Mouse (Mus musculus) limb, embryonic 11.5 days (tissue): ENCODE results near the gene Rhot1. TPM values are rescaled to one million over a fixed set of nuclear protein-coding genes. Genes with fewer than 3 reads are reported as not detected.
"Not testable (repeated sequence)": the region's sequence is repeated elsewhere in the genome, so short reads cannot be mapped to it uniquely, and the experiment has no call there.

Experiments used
- ATAC-seq: fragments of 200-750 bp; cut with Nextera tagmentation; 2 replicates; pipeline ENCODE4 v1.8.0; 2017; ENCODE audit warnings: low read depth; ENCODE audit not compliant: insufficient number of reproducible peaks, low FRiP score, low TSS enrichment
- DNase-seq: peaks from one replicate; pipeline ENCODE4 v3.0.0-alpha.2; 2015; ENCODE audit warnings: low spot score
- H3K27ac ChIP-seq: fragments of 300-500 bp; sonication (generic); replicated peaks from 2 replicates; pipeline ENCODE4 v1.5.1; 2014; ENCODE audit warnings: low read depth, mild to moderate bottlenecking, low read length
- H3K27me3 ChIP-seq: fragments of 300-500 bp; sonication (generic); 2 replicates; pipeline ENCODE4 v1.6.1; 2014; ENCODE audit warnings: mild to moderate bottlenecking, low read length, mixed read lengths; ENCODE audit not compliant: control insufficient read depth, insufficient read depth
- H3K36me3 ChIP-seq: fragments of 300-500 bp; sonication (generic); 2 replicates; pipeline ENCODE4 v1.6.1; 2014; ENCODE audit warnings: mild to moderate bottlenecking, low read length, moderate library complexity, mixed read lengths; ENCODE audit not compliant: control insufficient read depth, insufficient read depth
- H3K4me1 ChIP-seq: fragments of 300-500 bp; sonication (generic); 2 replicates; pipeline ENCODE4 v1.6.1; 2014; ENCODE audit warnings: low read length, mixed read lengths; ENCODE audit not compliant: control insufficient read depth, insufficient read depth
- H3K4me2 ChIP-seq: fragments of 300-500 bp; sonication (generic); 2 replicates; pipeline ENCODE4 v1.6.1; 2014; ENCODE audit warnings: low read depth, mild to moderate bottlenecking, moderate library complexity; ENCODE audit not compliant: severe bottlenecking
- H3K4me3 ChIP-seq: fragments of 300-500 bp; sonication (generic); 2 replicates; pipeline ENCODE4 v1.5.1; 2014; ENCODE audit warnings: low read depth, low read length
- H3K9ac ChIP-seq: fragments of 300-500 bp; sonication (generic); 2 replicates; pipeline ENCODE4 v1.6.1; 2014; ENCODE audit warnings: mild to moderate bottlenecking, low read length
- H3K9me3 ChIP-seq: fragments of 300-500 bp; sonication (generic); 2 replicates; pipeline ENCODE4 v1.6.1; 2016; ENCODE audit warnings: low read length; ENCODE audit not compliant: control insufficient read depth
- WGBS: fragments of 180-500 bp; shearing (Covaris S2); extraction: QIAGEN DNeasy Blood & Tissue Kit; methylation state at CpG from one replicate; pipeline ENCODE4 v1.1.7; 2014; 5-methylcytosine and 5-hydroxymethylcytosine counted together
- polyA plus RNA-seq: library from polyadenylated mRNA; unstranded; fragments of >200 nt; fragmentation: Nextera tagmentation; extraction: Ambion mirVana; gene quantifications from 2 replicates; pipeline ENCODE4 v1.2.1, GENCODE M21; 2014

Rhot1 gene
- polyA plus RNA-seq, 1 experiment from 2014 or later: 55.7 TPM

- 95% methylated on average over 6 of the region's 6 CpGs for WGBS
- Histone ChIP-seq H3K27ac (no peak overlapping the region), H3K4me1 (no peaks in the 10 kb centered on the region), H3K9me3 (no peaks in the 10 kb centered on the region), H3K36me3 (no peaks in the 10 kb centered on the region), H3K9ac (no peak overlapping the region), H3K4me2 (no peak overlapping the region; the same call in 1 of the 2 replicates), H3K4me3 (no peak overlapping the region), H3K27me3 (no peaks in the 10 kb centered on the region)
- ATAC-seq (no peak), DNase-seq (no peak)
Observed at GRCm38 (mm10) chr11:80184531-80185071, 24.2 kb upstream of the Rhot1 start.

GRCm38 (mm10) chr11:80185441-80185976 lies 23.3 kb upstream of the Rhot1 start:
- H3K27ac ChIP-seq, H3K27me3 ChIP-seq, H3K4me1 ChIP-seq, H3K9ac ChIP-seq, H3K4me2 ChIP-seq, H3K9me3 ChIP-seq, H3K36me3 ChIP-seq, ATAC-seq, H3K4me3 ChIP-seq, DNase-seq: not testable (repeated sequence)
- 63% methylated on average over 5 of the region's 5 CpGs for WGBS

- H3K4me2 ChIP-seq: no peak overlapping the region
- 70% methylated on average over 4 of the region's 4 CpGs for WGBS
- no peak overlapping the region for H3K4me3 ChIP-seq
Observed at GRCm38 (mm10) chr11:80190280-80190679, 18.5 kb upstream of the Rhot1 start.

GRCm38 (mm10) chr11:80193827-80194226 lies 15.0 kb upstream of the Rhot1 start:
- Histone ChIP-seq H3K4me2 (no peak overlapping the region), H3K9ac (no peak overlapping the region), H3K27ac (no peak overlapping the region), H3K4me1 (no peaks in the 10 kb centered on the region), H3K36me3 (peaks cover 2% of the 10 kb centered on the region; the same call in 1 of the 2 replicates), H3K4me3 (no peak overlapping the region), H3K27me3 (no peaks in the 10 kb centered on the region), H3K9me3 (no peaks in the 10 kb centered on the region)
- no peak for DNase-seq
- 60% methylated on average over 4 of the region's 4 CpGs for WGBS
- no peak for ATAC-seq

More at GRCm38 (mm10) chr11:80190280-80190679, 18.5 kb upstream of the Rhot1 start:
- DNase-seq (no peak), ATAC-seq (no peak)
- H3K9ac ChIP-seq: no peak overlapping the region
- H3K27me3 ChIP-seq: no peaks in the 10 kb centered on the region
- H3K36me3 ChIP-seq: peaks cover 2% of the 10 kb centered on the region; the same call in 1 of the 2 replicates
- H3K4me1 ChIP-seq: no peaks in the 10 kb centered on the region
- no peaks in the 10 kb centered on the region for H3K9me3 ChIP-seq
- no peak overlapping the region for H3K27ac ChIP-seq

GRCm38 (mm10) chr11:80196351-80196750 lies 12.5 kb upstream of the Rhot1 start:
- Histone ChIP-seq H3K36me3 (no peaks in the 10 kb centered on the region), H3K4me2 (no peak overlapping the region), H3K9me3 (no peaks in the 10 kb centered on the region), H3K9ac (no peak overlapping the region), H3K27ac (no peak overlapping the region), H3K4me1 (no peaks in the 10 kb centered on the region), H3K4me3 (no peak overlapping the region), H3K27me3 (no peaks in the 10 kb centered on the region)
- WGBS: 88% methylated on average over 7 of the region's 7 CpGs
- DNase-seq (no peak), ATAC-seq (no peak)

GRCm38 (mm10) chr11:80199316-80199715 lies 9.5 kb upstream of the Rhot1 start:
- H3K4me3 ChIP-seq: no peak overlapping the region
- WGBS: 95% methylated on average over 3 of the region's 3 CpGs
- H3K27ac ChIP-seq: no peak overlapping the region
- H3K4me1 ChIP-seq: no peaks in the 10 kb centered on the region
- H3K27me3 ChIP-seq: no peaks in the 10 kb centered on the region
- no peaks in the 10 kb centered on the region for H3K36me3 ChIP-seq
- no peak overlapping the region for H3K9ac ChIP-seq
- H3K9me3 ChIP-seq: no peaks in the 10 kb centered on the region
- ATAC-seq: no peak
- DNase-seq: no peak
- H3K4me2 ChIP-seq: no peak overlapping the region

- Histone ChIP-seq H3K27ac (no peak overlapping the region), H3K27me3 (no peaks in the 10 kb centered on the region), H3K9me3 (no peaks in the 10 kb centered on the region), H3K9ac (no peak overlapping the region), H3K4me1 (no peaks in the 10 kb centered on the region), H3K36me3 (no peaks in the 10 kb centered on the region), H3K4me3 (no peak overlapping the region), H3K4me2 (no peak overlapping the region)
- DNase-seq (no peak), ATAC-seq (no peak)
- WGBS: 90% methylated on average over 2 of the region's 2 CpGs
Observed at GRCm38 (mm10) chr11:80199773-80200172, 9.0 kb upstream of the Rhot1 start.

- Histone ChIP-seq H3K27ac (no peak overlapping the region), H3K27me3 (no peaks in the 10 kb centered on the region), H3K4me3 (no peak overlapping the region), H3K4me2 (no peak overlapping the region), H3K9ac (no peak overlapping the region), H3K9me3 (no peaks in the 10 kb centered on the region), H3K36me3 (no peaks in the 10 kb centered on the region), H3K4me1 (no peaks in the 10 kb centered on the region)
- 74% methylated on average over 1 of the region's 1 CpGs for WGBS
- ATAC-seq (no peak), DNase-seq (no peak)
Observed at GRCm38 (mm10) chr11:80200326-80200725, 8.5 kb upstream of the Rhot1 start.

GRCm38 (mm10) chr11:80202296-80202695 lies 6.5 kb upstream of the Rhot1 start:
- H3K9me3 ChIP-seq: no peaks in the 10 kb centered on the region
- H3K36me3 ChIP-seq: no peaks in the 10 kb centered on the region
- no peak overlapping the region for H3K27ac ChIP-seq
- no peaks in the 10 kb centered on the region for H3K27me3 ChIP-seq
- 75% methylated on average over 6 of the region's 6 CpGs for WGBS
- H3K4me1 ChIP-seq: no peaks in the 10 kb centered on the region
- no peak overlapping the region for H3K9ac ChIP-seq
- H3K4me3 ChIP-seq: no peak overlapping the region
- H3K4me2 ChIP-seq: no peak overlapping the region
- DNase-seq (no peak), ATAC-seq (no peak)
